Mouse (Mus musculus) limb, embryonic 11.5 days (tissue): ENCODE results near the gene Maml1. TPM values are rescaled to one million over a fixed set of nuclear protein-coding genes. Genes with fewer than 3 reads are reported as not detected.

Experiments used
- ATAC-seq: fragments of 200-750 bp; cut with Nextera tagmentation; 2 replicates; pipeline ENCODE4 v1.8.0; 2017; ENCODE audit warnings: low read depth; ENCODE audit not compliant: insufficient number of reproducible peaks, low FRiP score, low TSS enrichment
- DNase-seq: peaks from one replicate; pipeline ENCODE4 v3.0.0-alpha.2; 2015; ENCODE audit warnings: low spot score
- H3K27ac ChIP-seq: fragments of 300-500 bp; sonication (generic); replicated peaks from 2 replicates; pipeline ENCODE4 v1.5.1; 2014; ENCODE audit warnings: low read depth, mild to moderate bottlenecking, low read length
- H3K27me3 ChIP-seq: fragments of 300-500 bp; sonication (generic); 2 replicates; pipeline ENCODE4 v1.6.1; 2014; ENCODE audit warnings: mild to moderate bottlenecking, low read length, mixed read lengths; ENCODE audit not compliant: control insufficient read depth, insufficient read depth
- H3K36me3 ChIP-seq: fragments of 300-500 bp; sonication (generic); 2 replicates; pipeline ENCODE4 v1.6.1; 2014; ENCODE audit warnings: mild to moderate bottlenecking, low read length, moderate library complexity, mixed read lengths; ENCODE audit not compliant: control insufficient read depth, insufficient read depth
- H3K4me1 ChIP-seq: fragments of 300-500 bp; sonication (generic); 2 replicates; pipeline ENCODE4 v1.6.1; 2014; ENCODE audit warnings: low read length, mixed read lengths; ENCODE audit not compliant: control insufficient read depth, insufficient read depth
- H3K4me2 ChIP-seq: fragments of 300-500 bp; sonication (generic); 2 replicates; pipeline ENCODE4 v1.6.1; 2014; ENCODE audit warnings: low read depth, mild to moderate bottlenecking, moderate library complexity; ENCODE audit not compliant: severe bottlenecking
- H3K4me3 ChIP-seq: fragments of 300-500 bp; sonication (generic); 2 replicates; pipeline ENCODE4 v1.5.1; 2014; ENCODE audit warnings: low read depth, low read length
- H3K9ac ChIP-seq: fragments of 300-500 bp; sonication (generic); 2 replicates; pipeline ENCODE4 v1.6.1; 2014; ENCODE audit warnings: mild to moderate bottlenecking, low read length
- H3K9me3 ChIP-seq: fragments of 300-500 bp; sonication (generic); 2 replicates; pipeline ENCODE4 v1.6.1; 2016; ENCODE audit warnings: low read length; ENCODE audit not compliant: control insufficient read depth
- WGBS: fragments of 180-500 bp; shearing (Covaris S2); extraction: QIAGEN DNeasy Blood & Tissue Kit; methylation state at CpG from one replicate; pipeline ENCODE4 v1.1.7; 2014; 5-methylcytosine and 5-hydroxymethylcytosine counted together
- polyA plus RNA-seq: library from polyadenylated mRNA; unstranded; fragments of >200 nt; fragmentation: Nextera tagmentation; extraction: Ambion mirVana; gene quantifications from 2 replicates; pipeline ENCODE4 v1.2.1, GENCODE M21; 2014

Maml1 gene
- polyA plus RNA-seq, 1 experiment from 2014 or later, result 14.4 TPM

- ATAC-seq, result no peak
- WGBS, result 68% methylated on average over 4 of the region's 4 CpGs
- Histone ChIP-seq H3K4me3 (no peak overlapping the region), H3K4me2 (no peak overlapping the region), H3K27ac (no peak overlapping the region), H3K9ac (no peak overlapping the region), H3K4me1 (peaks cover 15% of the 10 kb centered on the region), H3K36me3 (no peaks in the 10 kb centered on the region), H3K9me3 (no peaks in the 10 kb centered on the region), H3K27me3 (no peaks in the 10 kb centered on the region)
- no peak for DNase-seq
Measured at GRCm38 (mm10) chr11:50216724-50217366, 75.3 kb downstream of the Maml1 start.

- Histone ChIP-seq H3K9me3 (no peaks in the 10 kb centered on the region), H3K36me3 (no peaks in the 10 kb centered on the region), H3K27me3 (no peaks in the 10 kb centered on the region), H3K27ac (no peak overlapping the region), H3K9ac (no peak overlapping the region), H3K4me3 (no peak overlapping the region), H3K4me1 (peaks cover 15% of the 10 kb centered on the region), H3K4me2 (no peak overlapping the region)
- ATAC-seq, result no peak
- 17% methylated on average over 9 of the region's 9 CpGs for WGBS
- no peak for DNase-seq
Measured at GRCm38 (mm10) chr11:50215633-50216032, 76.5 kb downstream of the Maml1 start.

GRCm38 (mm10) chr11:50214631-50215030 lies 77.5 kb downstream of the Maml1 start:
- H3K27me3 ChIP-seq, result no peaks in the 10 kb centered on the region

DNA sequence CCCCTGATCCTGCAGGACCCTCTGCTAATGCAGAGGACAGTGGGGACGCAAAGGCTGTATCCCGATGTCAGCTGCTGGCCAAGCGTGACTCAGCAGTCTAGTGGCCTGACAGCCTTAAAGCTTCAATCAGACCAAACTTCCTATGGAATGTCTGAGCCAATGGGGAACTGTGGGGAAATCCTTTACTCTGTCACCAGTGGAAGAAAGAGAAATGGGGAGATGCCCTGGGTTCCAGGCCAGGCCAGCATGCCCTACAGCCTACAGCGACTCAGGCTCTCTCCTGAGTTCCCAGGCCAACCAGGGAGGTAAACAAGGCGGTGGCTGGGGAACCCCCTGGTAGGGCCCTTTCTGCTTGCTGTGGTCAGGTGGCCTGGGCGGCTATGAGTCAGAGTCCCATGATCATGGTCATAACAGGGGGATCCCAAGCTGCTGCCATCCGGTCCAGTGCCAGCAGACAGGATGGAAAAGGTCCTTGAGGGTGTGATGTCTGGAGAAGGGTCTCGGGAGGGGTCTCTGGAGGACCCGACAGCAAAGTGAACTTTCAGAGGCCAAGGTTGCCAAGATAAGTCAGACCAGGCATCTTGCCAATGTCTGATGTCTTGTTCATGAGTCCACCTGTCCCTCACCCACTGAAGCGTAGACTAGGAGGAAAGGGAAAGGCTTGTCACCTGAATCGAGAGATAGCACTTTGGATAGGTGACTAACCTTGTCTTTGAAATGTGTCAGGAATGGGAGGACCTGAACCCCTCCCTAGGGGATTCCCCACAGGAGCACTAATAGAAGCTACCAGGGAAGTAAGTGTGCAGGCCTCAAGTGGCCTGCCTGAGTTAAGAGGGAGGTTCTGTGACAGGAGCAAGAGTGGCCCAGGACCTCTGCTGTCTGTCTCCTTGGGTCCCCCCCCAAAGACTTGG lies 79.0 kb downstream of the Maml1 start:
- Histone ChIP-seq H3K9me3 (no peaks in the 10 kb centered on the region), H3K27ac (no peak overlapping the region), H3K4me1 (peaks cover 15% of the 10 kb centered on the region), H3K36me3 (no peaks in the 10 kb centered on the region), H3K9ac (no peak overlapping the region), H3K4me2 (no peak overlapping the region), H3K27me3 (no peaks in the 10 kb centered on the region), H3K4me3 (no peak overlapping the region)
- WGBS, result 66% methylated on average over 11 of the region's 11 CpGs
- ATAC-seq (no peak), DNase-seq (no peak)

More at GRCm38 (mm10) chr11:50214631-50215030, 77.5 kb downstream of the Maml1 start:
- H3K4me3 ChIP-seq, result no peak overlapping the region
- H3K36me3 ChIP-seq, result no peaks in the 10 kb centered on the region
- no peak for ATAC-seq
- no peak overlapping the region for H3K9ac ChIP-seq
- H3K4me2 ChIP-seq, result no peak overlapping the region
- no peaks in the 10 kb centered on the region for H3K9me3 ChIP-seq
- peaks cover 15% of the 10 kb centered on the region for H3K4me1 ChIP-seq
- WGBS, result 88% methylated on average over 6 of the region's 6 CpGs
- no peak for DNase-seq
- no peak overlapping the region for H3K27ac ChIP-seq

DNA sequence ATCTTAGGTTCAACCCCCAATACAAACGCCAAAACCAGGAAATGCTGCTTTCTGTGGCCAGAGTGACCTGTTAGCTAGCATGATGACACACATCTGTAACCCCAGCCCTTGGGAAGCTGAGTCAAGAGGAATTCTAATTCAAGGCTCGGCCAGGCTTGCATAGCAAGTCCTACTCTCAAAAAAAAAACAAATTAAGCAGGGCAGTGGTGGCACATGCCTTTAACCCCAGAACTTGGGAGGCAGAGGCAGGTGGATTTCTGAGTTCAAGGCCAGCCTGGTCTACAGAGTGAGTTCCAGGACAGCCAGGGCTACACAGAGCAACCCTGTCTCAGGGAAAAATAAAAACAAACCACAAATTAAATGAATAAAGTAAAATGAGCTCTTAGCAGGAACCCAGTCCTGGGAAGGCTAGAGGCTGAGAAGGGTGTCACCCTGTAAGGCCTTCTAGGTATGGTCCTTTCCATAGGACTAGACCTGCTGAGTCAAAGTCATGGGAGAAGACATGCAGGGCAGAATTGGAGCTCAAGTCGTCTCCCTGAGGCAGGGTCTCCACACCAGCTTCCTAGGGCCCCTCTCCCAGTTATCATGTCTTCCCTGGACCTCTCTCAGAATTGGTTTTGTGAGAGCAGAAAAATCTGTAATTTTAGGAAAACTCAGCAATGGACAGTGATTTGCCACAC lies 79.9 kb downstream of the Maml1 start:
- no peaks in the 10 kb centered on the region for H3K9me3 ChIP-seq
- no peaks in the 10 kb centered on the region for H3K27me3 ChIP-seq
- no peak overlapping the region for H3K4me3 ChIP-seq
- H3K27ac ChIP-seq, result no peak overlapping the region
- peaks cover 15% of the 10 kb centered on the region for H3K4me1 ChIP-seq
- no peak for DNase-seq
- WGBS, result 70% methylated on average over 3 of the region's 3 CpGs
- peaks cover 4% of the 10 kb centered on the region; the same call in 1 of the 2 replicates for H3K36me3 ChIP-seq
- H3K9ac ChIP-seq, result no peak overlapping the region
- no peak overlapping the region for H3K4me2 ChIP-seq
- no peak for ATAC-seq

GRCm38 (mm10) chr11:50211322-50212059 lies 80.6 kb downstream of the Maml1 start:
- peaks cover 12% of the 10 kb centered on the region for H3K4me1 ChIP-seq
- peaks cover 11% of the 10 kb centered on the region for H3K36me3 ChIP-seq
- ATAC-seq, result no peak
- H3K4me2 ChIP-seq, result peak overlapping the region; percentile 63; the same call in 1 of the 2 replicates
- H3K27ac ChIP-seq, result no peak overlapping the region
- DNase-seq, result no peak
- no peaks in the 10 kb centered on the region for H3K9me3 ChIP-seq
- no peak overlapping the region for H3K9ac ChIP-seq
- 82% methylated on average over 3 of the region's 3 CpGs for WGBS
- no peaks in the 10 kb centered on the region for H3K27me3 ChIP-seq
- H3K4me3 ChIP-seq, result no peak overlapping the region

- Histone ChIP-seq H3K36me3 (peaks cover 15% of the 10 kb centered on the region), H3K4me3 (peak within 1 kb of the TSS; percentile 92), H3K9ac (peak within 1 kb of the TSS; percentile 88), H3K4me1 (peaks cover 4% of the 10 kb centered on the region; the same call in 1 of the 2 replicates), H3K4me2 (peak within 1 kb of the TSS; percentile 63), H3K27me3 (no peaks in the 10 kb centered on the region), H3K27ac (peak within 1 kb of the TSS; percentile 91), H3K9me3 (no peaks in the 10 kb centered on the region)
- DNase-seq (peak; percentile 86), ATAC-seq (peak; percentile 65)
- whole genome bisulfite sequencing, result under 1% methylated on average over 48 of the region's 48 CpGs
Measured at GRCm38 (mm10) chr11:50210505-50211151, 81.5 kb downstream of the Maml1 start, which contains the start of the genes Sqstm1 and Mgat4b. Sqstm1 (minus strand) TSS chr11:50210827. Mgat4b (plus strand) TSS chr11:50210890.
